Mouse (Mus musculus): Measurements from ENCODE around the gene Cep295.

The Cep295 gene

GRCm38 (mm10) chr9:15357484-15358275 lies at the start of gene Cep295:
Gene Cep295 (minus strand): TSS chr9:15357788.
- 1% methylated on average over 60 of the region's 60 CpGs for WGBS

GRCm38 (mm10) chr9:15397591-15397990 lies 40.0 kb upstream of the Cep295 start:
- 62% methylated on average over 4 of the region's 4 CpGs for WGBS

GRCm38 (mm10) chr9:15395353-15395942 lies 37.9 kb upstream of the Cep295 start:
- WGBS = 78% methylated on average over 1 of the region's 1 CpGs

- WGBS = 62% methylated on average over 5 of the region's 5 CpGs
Measured at GRCm38 (mm10) chr9:15387075-15387643, 29.6 kb upstream of the Cep295 start.

- WGBS = 68% methylated on average over 5 of the region's 5 CpGs
Measured at GRCm38 (mm10) chr9:15384266-15384665, 26.7 kb upstream of the Cep295 start.

- WGBS = 48% methylated on average over 2 of the region's 2 CpGs
Measured at GRCm38 (mm10) chr9:15366260-15366659, 8.7 kb upstream of the Cep295 start.

- WGBS = 93% methylated on average over 1 of the region's 1 CpGs
Measured at GRCm38 (mm10) chr9:15365856-15366255, 8.3 kb upstream of the Cep295 start.

GRCm38 (mm10) chr9:15364843-15365242 lies 7.3 kb upstream of the Cep295 start:
- WGBS = 80% methylated on average over 1 of the region's 1 CpGs

GRCm38 (mm10) chr9:15356916-15357483 lies 588 bp downstream of the Cep295 start:
- WGBS = 2% methylated on average over 9 of the region's 9 CpGs

GRCm38 (mm10) chr9:15349925-15350324 lies 7.7 kb downstream of the Cep295 start:
- 70% methylated on average over 2 of the region's 2 CpGs for WGBS

GRCm38 (mm10) chr9:15337776-15338175 lies 19.8 kb downstream of the Cep295 start:
- 80% methylated on average over 4 of the region's 4 CpGs for WGBS

- 71% methylated on average over 2 of the region's 2 CpGs for WGBS
Measured at GRCm38 (mm10) chr9:15318170-15318742, 39.3 kb downstream of the Cep295 start.

- 46% methylated on average over 5 of the region's 5 CpGs for WGBS
Measured at GRCm38 (mm10) chr9:15317223-15318169, 40.1 kb downstream of the Cep295 start.

- whole genome bisulfite sequencing = 94% methylated on average over 2 of the region's 2 CpGs
Measured at GRCm38 (mm10) chr9:15316296-15316695, 41.3 kb downstream of the Cep295 start.

GRCm38 (mm10) chr9:15314619-15315018 lies 43.0 kb downstream of the Cep295 start:
- 98% methylated on average over 1 of the region's 1 CpGs for WGBS

GRCm38 (mm10) chr9:15313633-15314032 lies 44.0 kb downstream of the Cep295 start:
- 88% methylated on average over 5 of the region's 5 CpGs for WGBS

- 87% methylated on average over 2 of the region's 2 CpGs for WGBS
Measured at GRCm38 (mm10) chr9:15312054-15312735, 45.4 kb downstream of the Cep295 start.

- WGBS = 94% methylated on average over 1 of the region's 1 CpGs
Measured at GRCm38 (mm10) chr9:15310179-15310578, 47.4 kb downstream of the Cep295 start.

GRCm38 (mm10) chr9:15309425-15309824 lies 48.2 kb downstream of the Cep295 start:
- 56% methylated on average over 4 of the region's 4 CpGs for WGBS

GRCm38 (mm10) chr9:15308254-15308653 lies 49.3 kb downstream of the Cep295 start:
- WGBS = 53% methylated on average over 2 of the region's 2 CpGs

Data from cerebral cortex, adult 2 months (tissue).